Mouse (Mus musculus): Measurements from ENCODE around the gene Olfr1076. TPM values are rescaled to one million over a fixed set of nuclear protein-coding genes. Genes with fewer than 3 reads are reported as not detected.
"Not testable (repeated sequence)": the region's sequence is repeated elsewhere in the genome, so short reads cannot be mapped to it uniquely, and the experiment has no call there.

The Olfr1076 gene
- polyA plus RNA-seq (2015; fragmentation: Nextera tagmentation; extraction: Ambion mirVana): not detected in 2 replicates

- Histone ChIP-seq H3K4me2 (no peak within 1 kb of the TSS), H3K4me1 (no peaks in the 10 kb centered on the region), H3K9me3 (replicated peaks) (no peaks in the 10 kb centered on the region), H3K9ac (replicated peaks) (no peak within 1 kb of the TSS), H3K27ac (replicated peaks) (no peak within 1 kb of the TSS), H3K4me3 (replicated peaks) (no peak within 1 kb of the TSS), H3K36me3 (no peaks in the 10 kb centered on the region), H3K27me3 (replicated peaks) (no peaks in the 10 kb centered on the region)
- WGBS: 86% methylated on average over 1 of the region's 1 CpGs
- ATAC-seq (ENCODE audit: low FRiP score): no peak
These were observed at the start of gene Olfr1076 for GRCm38 (mm10) chr2:86508161-86508560. Gene Olfr1076 (plus strand): TSS chr2:86508461.

- no peak overlapping the region for H3K4me3 ChIP-seq (replicated peaks)
- ATAC-seq (ENCODE audit: low FRiP score): no peak
- no peaks in the 10 kb centered on the region for H3K9me3 ChIP-seq (replicated peaks)
- no peaks in the 10 kb centered on the region for H3K27me3 ChIP-seq (replicated peaks)
- no peaks in the 10 kb centered on the region for H3K36me3 ChIP-seq
- no peaks in the 10 kb centered on the region for H3K4me1 ChIP-seq
- no peak overlapping the region for H3K4me2 ChIP-seq
- no peak overlapping the region for H3K27ac ChIP-seq (replicated peaks)
- 68% methylated on average over 1 of the region's 1 CpGs for WGBS
- H3K9ac ChIP-seq (replicated peaks): no peak overlapping the region
These were observed 47.8 kb upstream of the Olfr1076 start for GRCm38 (mm10) chr2:86460434-86460833.

- Histone ChIP-seq H3K9me3 (replicated peaks) (no peaks in the 10 kb centered on the region), H3K27me3 (replicated peaks) (no peaks in the 10 kb centered on the region), H3K36me3 (no peaks in the 10 kb centered on the region), H3K4me3 (replicated peaks) (no peak overlapping the region), H3K9ac (replicated peaks) (no peak overlapping the region), H3K4me2 (no peak overlapping the region), H3K27ac (replicated peaks) (no peak overlapping the region), H3K4me1 (no peaks in the 10 kb centered on the region)
- ATAC-seq (ENCODE audit: low FRiP score): no peak
- 44% methylated on average over 10 of the region's 10 CpGs for WGBS
These were observed 43.7 kb upstream of the Olfr1076 start for GRCm38 (mm10) chr2:86464442-86465109.

GRCm38 (mm10) chr2:86487286-86487685 is 21.0 kb upstream of the Olfr1076 start, which contains the start of gene Olfr228:
Gene Olfr228 (minus strand): TSS chr2:86487386.
- no peaks in the 10 kb centered on the region for H3K4me1 ChIP-seq
- H3K27ac ChIP-seq (replicated peaks): no peak within 1 kb of the TSS
- no peaks in the 10 kb centered on the region for H3K36me3 ChIP-seq
- H3K27me3 ChIP-seq (replicated peaks): no peaks in the 10 kb centered on the region
- H3K9me3 ChIP-seq (replicated peaks): no peaks in the 10 kb centered on the region
- H3K9ac ChIP-seq (replicated peaks): no peak within 1 kb of the TSS
- ATAC-seq (ENCODE audit: low FRiP score): no peak
- 24% methylated on average over 1 of the region's 1 CpGs for WGBS
- no peak within 1 kb of the TSS for H3K4me2 ChIP-seq
- no peak within 1 kb of the TSS for H3K4me3 ChIP-seq (replicated peaks)

- no peak overlapping the region for H3K27ac ChIP-seq (replicated peaks)
- no peaks in the 10 kb centered on the region for H3K9me3 ChIP-seq (replicated peaks)
- H3K9ac ChIP-seq (replicated peaks): no peak overlapping the region
- 77% methylated on average over 1 of the region's 1 CpGs for WGBS
- no peak for ATAC-seq (ENCODE audit: low FRiP score)
- no peak overlapping the region for H3K4me2 ChIP-seq
- H3K27me3 ChIP-seq (replicated peaks): no peaks in the 10 kb centered on the region
- no peaks in the 10 kb centered on the region for H3K4me1 ChIP-seq
- no peak overlapping the region for H3K4me3 ChIP-seq (replicated peaks)
- no peaks in the 10 kb centered on the region for H3K36me3 ChIP-seq
These were observed 22.7 kb downstream of the Olfr1076 start for GRCm38 (mm10) chr2:86530991-86531390.

GRCm38 (mm10) chr2:86542380-86542779 is 34.1 kb downstream of the Olfr1076 start, which contains the start of gene Olfr1079:
Gene Olfr1079 (minus strand): TSS chr2:86542480.
- H3K4me1 ChIP-seq: no peaks in the 10 kb centered on the region
- no peak within 1 kb of the TSS for H3K27ac ChIP-seq (replicated peaks)
- H3K4me2 ChIP-seq: no peak within 1 kb of the TSS
- no peak within 1 kb of the TSS for H3K4me3 ChIP-seq (replicated peaks)
- H3K36me3 ChIP-seq: no peaks in the 10 kb centered on the region
- no peaks in the 10 kb centered on the region for H3K27me3 ChIP-seq (replicated peaks)
- no peaks in the 10 kb centered on the region for H3K9me3 ChIP-seq (replicated peaks)
- WGBS: 76% methylated on average over 1 of the region's 1 CpGs
- no peak for ATAC-seq (ENCODE audit: low FRiP score)
- no peak within 1 kb of the TSS for H3K9ac ChIP-seq (replicated peaks)

- not testable (repeated sequence) for H3K27me3 ChIP-seq (replicated peaks); H3K9me3 ChIP-seq (replicated peaks); H3K4me3 ChIP-seq (replicated peaks); H3K9ac ChIP-seq (replicated peaks); H3K4me1 ChIP-seq; H3K27ac ChIP-seq (replicated peaks); H3K36me3 ChIP-seq; ATAC-seq (ENCODE audit: low FRiP score); H3K4me2 ChIP-seq
These were observed 49.9 kb downstream of the Olfr1076 start, which contains the start of gene Olfr1080 for GRCm38 (mm10) chr2:86558135-86558534. Gene Olfr1080 (minus strand): TSS chr2:86558235.

Other genes with a start within 250 kb of the Olfr1076 start
- gene Olfr1051, start 229.4 kb upstream of the Olfr1076 start, polyA plus RNA-seq (2015; fragmentation: Nextera tagmentation; extraction: Ambion mirVana): not detected in 2 replicates
- not detected in 2 replicates for gene Olfr1052, start 216.0 kb upstream of the Olfr1076 start, polyA plus RNA-seq (2015; fragmentation: Nextera tagmentation; extraction: Ambion mirVana)
- not detected in 2 replicates for gene Olfr1053, start 193.2 kb upstream of the Olfr1076 start, polyA plus RNA-seq (2015; fragmentation: Nextera tagmentation; extraction: Ambion mirVana)
- gene Olfr1054, start 173.0 kb upstream of the Olfr1076 start, polyA plus RNA-seq (2015; fragmentation: Nextera tagmentation; extraction: Ambion mirVana): not detected in 2 replicates
- not detected in 2 replicates for gene Olfr1055, start 158.2 kb upstream of the Olfr1076 start, polyA plus RNA-seq (2015; fragmentation: Nextera tagmentation; extraction: Ambion mirVana)
- gene Olfr1056, start 146.0 kb upstream of the Olfr1076 start, polyA plus RNA-seq (2015; fragmentation: Nextera tagmentation; extraction: Ambion mirVana): not detected in 2 replicates
- not detected in 2 replicates for gene Olfr1057, start 130.1 kb upstream of the Olfr1076 start, polyA plus RNA-seq (2015; fragmentation: Nextera tagmentation; extraction: Ambion mirVana)
- gene Olfr1058, start 119.9 kb upstream of the Olfr1076 start, polyA plus RNA-seq (2015; fragmentation: Nextera tagmentation; extraction: Ambion mirVana): not detected in 2 replicates
- gene Olfr1061, start 94.4 kb upstream of the Olfr1076 start, polyA plus RNA-seq (2015; fragmentation: Nextera tagmentation; extraction: Ambion mirVana): not detected in 2 replicates
- not detected in 2 replicates for gene Olfr1062, start 81.7 kb upstream of the Olfr1076 start, polyA plus RNA-seq (2015; fragmentation: Nextera tagmentation; extraction: Ambion mirVana)
- gene Olfr1065, start 57.9 kb upstream of the Olfr1076 start, polyA plus RNA-seq (2015; fragmentation: Nextera tagmentation; extraction: Ambion mirVana): not detected in 2 replicates
- gene Olfr1066, start 52.2 kb upstream of the Olfr1076 start, polyA plus RNA-seq (2015; fragmentation: Nextera tagmentation; extraction: Ambion mirVana): not detected in 2 replicates
- not detected in 2 replicates for gene Olfr228, start 21.1 kb upstream of the Olfr1076 start, polyA plus RNA-seq (2015; fragmentation: Nextera tagmentation; extraction: Ambion mirVana)
- not detected in 2 replicates for gene Olfr1079, start 34.0 kb downstream of the Olfr1076 start, polyA plus RNA-seq (2015; fragmentation: Nextera tagmentation; extraction: Ambion mirVana)
- gene Olfr1080, start 49.8 kb downstream of the Olfr1076 start, polyA plus RNA-seq (2015; fragmentation: Nextera tagmentation; extraction: Ambion mirVana): not detected in 2 replicates
- not detected in 2 replicates for gene Olfr1082, start 90.5 kb downstream of the Olfr1076 start, polyA plus RNA-seq (2015; fragmentation: Nextera tagmentation; extraction: Ambion mirVana)
- gene Olfr1084, start 131.3 kb downstream of the Olfr1076 start, polyA plus RNA-seq (2015; fragmentation: Nextera tagmentation; extraction: Ambion mirVana): not detected in 2 replicates
- not detected in 2 replicates for gene Olfr1085, start 153.6 kb downstream of the Olfr1076 start, polyA plus RNA-seq (2015; fragmentation: Nextera tagmentation; extraction: Ambion mirVana)
- gene Olfr1086, start 171.6 kb downstream of the Olfr1076 start, polyA plus RNA-seq (2015; fragmentation: Nextera tagmentation; extraction: Ambion mirVana): not detected in 2 replicates
- gene Olfr1087, start 189.9 kb downstream of the Olfr1076 start, polyA plus RNA-seq (2015; fragmentation: Nextera tagmentation; extraction: Ambion mirVana): not detected in 2 replicates
- gene Olfr1089, start 225.2 kb downstream of the Olfr1076 start, polyA plus RNA-seq (2015; fragmentation: Nextera tagmentation; extraction: Ambion mirVana): not detected in 2 replicates